Mouse (Mus musculus): Measurements from ENCODE around the gene Igsf23.
"Not testable (repeated sequence)": the region's sequence is repeated elsewhere in the genome, so short reads cannot be mapped to it uniquely, and the experiment has no call there.

Gene Igsf23

DNA sequence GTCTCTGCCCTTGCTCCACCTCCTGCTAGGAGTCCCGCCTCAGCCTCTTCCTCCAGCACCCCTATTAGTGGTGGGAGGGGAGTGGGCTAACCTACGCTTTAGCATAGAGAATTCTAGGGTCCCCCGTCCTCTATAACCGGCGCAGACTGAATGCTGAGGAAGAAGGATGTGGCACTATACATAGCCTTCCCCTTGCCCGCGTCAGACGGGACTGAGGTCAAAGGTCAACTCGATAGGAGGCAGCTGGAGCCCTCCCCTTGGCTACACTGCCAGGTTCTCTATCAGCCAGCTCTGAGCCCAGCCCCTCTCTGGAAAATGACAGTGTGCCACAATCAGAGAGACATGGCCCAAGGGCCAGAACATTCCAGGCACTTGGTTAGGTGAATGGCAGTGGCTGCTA is at the start of gene Igsf23:
Gene Igsf23 (minus strand): TSS at position 168 of the 400 bp plus-strand sequence.
- in situ Hi-C loops (cut with MboI, MseI): no loop called here

DNA sequence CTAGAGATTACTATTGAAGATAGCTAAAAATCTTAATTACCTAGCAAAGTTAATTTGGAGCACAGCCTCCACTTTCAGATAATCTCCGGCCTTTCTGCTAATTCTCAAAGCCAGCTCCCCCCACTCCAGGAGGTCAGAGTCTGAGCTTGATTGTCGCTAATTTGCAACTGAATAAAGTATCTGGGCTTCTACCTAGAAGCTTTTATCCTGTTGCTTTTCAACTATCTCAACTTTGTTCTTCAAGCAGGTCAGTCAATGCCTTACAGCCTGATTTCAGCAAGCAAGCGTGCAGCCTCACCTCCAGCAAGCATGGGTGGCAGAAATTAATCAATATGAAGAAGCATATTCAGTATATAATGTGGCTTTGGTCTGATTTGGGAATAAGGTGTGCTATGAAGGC is 46.2 kb upstream of the Igsf23 start:
- in situ Hi-C loops (cut with MboI, MseI): not testable (repeated sequence)

DNA sequence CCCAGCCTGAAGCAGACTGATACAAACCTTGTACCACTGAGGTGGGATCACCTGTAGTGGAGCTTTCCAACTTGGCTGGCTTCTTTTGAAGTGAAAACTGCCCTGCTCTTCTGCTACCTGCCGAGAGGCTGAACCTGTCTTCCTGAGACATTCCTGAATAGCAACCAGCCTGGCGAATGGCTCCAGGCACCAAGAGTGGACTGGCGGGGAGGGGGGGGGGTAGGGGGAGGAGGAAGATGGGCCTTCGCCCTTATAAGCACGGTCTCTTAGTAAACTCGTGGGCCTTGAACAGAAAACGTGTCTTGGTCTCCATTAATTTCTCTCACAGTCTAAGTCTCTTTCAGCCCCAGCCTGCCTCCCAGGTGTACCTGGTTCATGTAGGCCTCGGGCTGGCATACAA is 40.6 kb upstream of the Igsf23 start, which contains the start of gene Nlrp9b:
Gene Nlrp9b (plus strand): TSS at position 301 of the 400 bp plus-strand sequence.
- in situ Hi-C loops (cut with MboI, MseI): not testable (repeated sequence)

DNA sequence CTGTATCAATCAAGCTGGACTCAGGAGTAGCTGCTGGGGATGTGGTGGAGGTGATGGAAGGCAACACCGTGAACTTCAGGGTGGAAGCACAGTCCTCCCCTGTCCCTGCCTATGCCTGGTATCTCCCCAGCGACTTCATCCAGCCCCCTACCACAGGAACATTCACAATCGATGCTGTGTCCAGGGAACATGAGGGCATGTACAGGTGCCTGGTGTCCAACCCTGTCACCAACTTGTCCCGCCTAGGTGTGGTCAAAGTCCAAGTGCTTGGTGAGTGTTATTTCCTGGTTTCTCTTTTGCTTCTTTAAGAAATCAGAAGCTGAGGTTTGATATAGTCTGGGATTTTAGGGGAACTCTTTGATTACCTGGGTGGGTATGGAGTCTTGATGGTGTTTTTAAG is 21.0 kb upstream of the Igsf23 start:
- in situ Hi-C loops (cut with MboI, MseI): loop anchor here (5.0 kb wide), 1 partner anchor 1159 kb away; no protein-coding TSS in a partner anchor

DNA sequence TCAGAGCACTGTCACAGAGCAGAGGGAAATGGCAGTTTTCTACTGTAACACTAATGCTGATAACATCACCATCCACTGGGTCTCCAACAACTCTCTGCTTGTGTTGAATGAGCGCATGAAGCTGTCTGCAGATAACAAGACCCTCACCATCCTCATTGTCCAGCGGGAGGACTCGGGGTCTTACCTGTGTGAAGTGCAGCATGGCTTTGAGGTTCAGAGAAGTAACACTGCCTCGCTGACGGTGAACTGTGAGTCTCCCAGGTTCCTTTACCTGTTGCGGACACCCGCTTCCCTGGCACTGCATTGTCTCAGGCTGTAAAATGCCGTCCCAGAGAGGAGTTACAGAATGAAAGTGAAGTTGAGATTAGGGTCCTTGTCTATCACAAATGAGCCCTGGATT is 19.6 kb upstream of the Igsf23 start:
- in situ Hi-C loops (cut with MboI, MseI): loop anchor here (5.0 kb wide), 1 partner anchor 1158 kb away; no protein-coding TSS in a partner anchor

DNA sequence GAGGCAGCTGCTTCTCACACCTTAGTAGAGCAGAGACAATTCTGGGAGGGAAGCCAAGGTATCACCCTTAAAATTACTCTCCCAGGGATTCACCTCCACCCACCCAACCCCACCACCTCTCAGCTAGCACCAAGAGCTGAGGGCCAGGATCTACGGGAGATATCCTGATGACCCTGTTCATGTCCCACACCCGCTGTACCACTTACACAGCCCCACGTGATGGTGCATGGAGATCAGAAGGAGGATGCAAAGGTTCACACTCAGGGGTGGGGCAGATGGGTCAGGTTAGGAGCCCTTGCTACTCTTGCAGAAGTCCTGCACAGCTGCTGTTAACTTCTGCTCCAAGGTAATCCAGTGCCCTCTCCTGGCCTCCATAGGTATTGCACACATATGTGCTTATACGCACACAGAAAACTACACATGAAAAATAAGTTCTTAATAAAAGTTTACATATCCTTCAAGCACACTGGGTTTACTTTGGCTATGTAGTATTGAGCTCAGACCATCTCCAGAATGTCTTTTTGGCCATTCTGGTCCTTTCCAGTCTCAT is 19.1 kb upstream of the Igsf23 start:
- in situ Hi-C loops (cut with MboI, MseI): loop anchor here (5.0 kb wide), 1 partner anchor 1157 kb away; no protein-coding TSS in a partner anchor

DNA sequence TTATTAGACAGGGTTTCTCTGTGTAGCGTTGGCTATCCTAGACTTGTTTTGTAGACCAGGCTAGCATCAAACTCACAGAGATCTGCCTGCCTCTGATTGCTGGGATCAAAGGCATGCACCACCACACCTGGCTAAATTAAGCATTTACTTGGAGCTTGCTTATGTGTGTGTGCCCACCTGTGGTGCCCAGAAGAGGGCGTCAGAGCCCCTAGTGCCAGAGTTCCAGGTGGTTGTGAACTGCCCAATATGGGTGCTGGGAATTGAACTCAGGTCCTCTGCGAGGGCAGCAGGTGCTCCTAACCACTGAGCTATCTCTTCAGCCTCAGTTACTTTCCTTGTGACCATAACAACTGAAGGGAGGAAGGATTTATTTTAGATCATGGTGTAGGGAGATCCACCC is 18.6 kb upstream of the Igsf23 start:
- in situ Hi-C loops (cut with MboI, MseI): no loop called here

DNA sequence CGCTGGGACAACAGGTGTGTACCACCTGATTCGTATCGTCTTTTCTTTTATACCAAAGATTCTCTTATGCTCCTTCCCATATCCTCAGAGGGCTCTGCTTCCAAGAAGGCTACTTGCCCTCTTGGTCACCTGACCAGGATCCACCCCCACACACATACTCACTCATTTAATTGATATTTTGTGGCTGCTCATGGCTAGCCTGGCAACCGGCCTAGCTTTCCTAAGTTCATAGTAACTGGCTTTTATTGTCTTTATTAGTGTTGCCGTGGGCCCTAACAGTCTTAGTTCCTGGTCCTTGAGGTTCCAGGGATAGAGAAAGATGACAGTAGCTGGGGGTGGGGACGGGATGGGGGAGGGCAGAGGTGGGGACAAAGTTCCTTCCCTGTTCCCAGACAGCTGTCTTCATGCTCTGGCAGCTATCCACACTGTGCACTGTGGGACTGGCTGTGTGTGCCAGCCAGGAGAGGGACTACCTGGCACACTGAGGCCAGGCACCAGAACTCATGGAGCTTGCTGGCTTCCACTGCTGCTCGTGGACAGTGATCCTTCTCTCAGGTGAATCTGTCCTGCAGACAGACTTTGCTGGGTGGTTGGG is 14.5 kb upstream of the Igsf23 start, which contains the start of gene Ceacam20:
Gene Ceacam20 (plus strand): TSS at position 428 of the 595 bp plus-strand sequence.
- in situ Hi-C loops (cut with MboI, MseI): no loop called here

DNA sequence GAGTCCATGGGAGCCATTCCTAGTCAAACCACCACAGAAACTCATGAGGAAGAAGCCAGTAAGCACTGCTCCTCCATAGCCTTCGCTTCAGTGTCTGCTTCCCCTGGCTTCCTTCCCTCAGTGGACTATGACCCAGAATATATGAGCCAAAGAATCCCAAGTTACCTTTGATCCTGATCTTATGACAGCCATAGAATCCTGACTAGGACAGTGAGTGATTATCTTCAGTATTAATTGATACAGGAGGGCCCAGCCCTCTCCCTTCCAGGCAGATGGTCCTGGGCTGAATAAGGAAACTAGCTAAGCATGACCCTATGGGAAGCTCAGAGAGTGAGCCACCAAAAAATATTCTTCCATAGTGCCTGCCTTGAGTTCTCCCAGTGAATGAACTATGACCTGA is 11.9 kb upstream of the Igsf23 start:
- in situ Hi-C loops (cut with MboI, MseI): no loop called here

DNA sequence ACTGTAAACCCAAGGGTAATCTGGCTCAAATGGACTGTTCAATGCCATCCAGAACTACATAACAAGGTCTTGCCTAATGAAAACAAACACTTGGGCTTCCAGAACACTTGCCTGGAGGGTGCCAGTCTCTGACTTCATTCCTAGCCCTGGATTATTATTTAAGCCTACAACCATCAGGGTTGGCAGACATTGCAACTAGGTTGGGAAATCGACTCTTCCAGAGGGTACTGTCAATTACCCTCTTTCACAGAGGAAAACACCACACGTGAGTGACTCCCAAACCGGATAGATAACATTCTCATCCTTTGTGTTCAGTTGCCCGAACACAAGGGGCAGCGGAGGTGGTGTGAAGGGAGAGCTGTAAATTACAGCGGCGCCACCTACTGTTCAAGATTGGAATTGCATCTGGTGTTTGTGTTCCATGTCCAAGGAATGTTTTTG is 5.8 kb upstream of the Igsf23 start:
- in situ Hi-C loops (cut with MboI, MseI): loop anchor here (5.0 kb wide), 1 partner anchor 44 kb away; no protein-coding TSS in a partner anchor

DNA sequence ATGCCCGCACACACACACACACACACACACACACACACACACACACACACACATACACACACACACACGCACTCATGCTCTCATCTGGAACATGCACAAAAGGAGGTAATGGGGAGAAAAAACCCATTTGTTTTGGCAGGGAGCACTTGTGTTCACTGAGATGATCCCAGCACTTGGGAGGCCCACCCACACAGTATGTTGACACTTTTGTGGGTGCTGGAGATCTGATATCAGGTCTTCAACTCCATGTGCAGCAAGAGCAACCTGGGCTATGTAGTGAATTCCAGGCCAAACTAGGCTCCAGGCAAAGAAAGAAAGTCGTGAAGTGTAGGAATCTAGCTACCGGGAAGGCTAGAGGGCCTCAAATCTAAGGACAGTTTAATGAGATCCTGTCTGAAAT is 5.3 kb upstream of the Igsf23 start:
- in situ Hi-C loops (cut with MboI, MseI): loop anchor here (5.0 kb wide), 1 partner anchor 44 kb away; no protein-coding TSS in a partner anchor

DNA sequence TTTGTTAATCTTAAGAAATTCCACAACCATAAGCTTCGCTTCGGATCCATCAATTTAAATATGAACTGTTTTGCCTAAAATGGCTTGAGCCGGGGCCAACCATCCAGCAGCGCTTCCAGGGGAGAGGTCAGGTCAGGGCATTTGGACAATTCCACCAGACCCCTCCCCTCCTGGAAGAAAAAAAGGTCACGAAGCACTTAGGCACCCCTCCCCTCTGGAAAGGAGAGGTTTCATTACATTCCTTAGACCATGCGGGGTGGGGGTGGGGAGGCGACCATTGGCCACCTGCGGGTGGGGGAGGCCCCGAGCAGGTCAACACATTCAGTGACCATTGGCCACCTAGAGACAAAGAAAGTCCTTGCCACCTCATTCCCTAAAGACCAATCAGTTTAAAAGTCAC is 2.5 kb upstream of the Igsf23 start:
- in situ Hi-C loops (cut with MboI, MseI): no loop called here

DNA sequence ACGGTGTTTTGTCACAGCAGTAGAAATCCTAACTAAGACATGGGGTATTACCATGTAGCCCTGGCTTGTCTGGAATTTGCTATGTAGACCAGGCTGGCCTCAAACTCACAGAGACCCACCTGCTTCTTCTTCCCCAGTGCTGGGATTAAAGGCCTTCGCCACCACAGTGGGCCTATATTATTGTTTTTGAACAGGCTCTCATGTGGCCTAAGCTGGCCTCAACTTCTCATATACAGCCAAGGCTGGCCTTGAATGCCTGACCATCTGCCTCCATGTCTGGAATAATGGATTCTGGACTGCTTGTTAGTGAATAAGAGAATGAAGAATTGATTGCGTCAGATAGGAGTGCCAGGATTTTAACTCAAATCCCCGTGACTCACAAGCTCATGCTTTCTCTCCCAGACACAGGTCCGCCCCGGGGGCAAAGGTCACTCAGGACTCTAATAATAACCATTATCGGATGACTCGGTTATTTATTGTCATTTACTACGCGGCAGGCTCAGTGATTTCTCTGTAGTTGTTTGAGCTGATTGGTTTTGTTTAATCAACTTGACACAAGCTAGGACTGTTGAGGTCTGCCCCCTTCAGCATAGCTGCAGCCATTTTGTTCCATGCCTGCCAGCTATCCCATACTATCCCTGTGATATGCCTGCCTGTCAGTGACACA is 1.9 kb upstream of the Igsf23 start:
- in situ Hi-C loops (cut with MboI, MseI): no loop called here

DNA sequence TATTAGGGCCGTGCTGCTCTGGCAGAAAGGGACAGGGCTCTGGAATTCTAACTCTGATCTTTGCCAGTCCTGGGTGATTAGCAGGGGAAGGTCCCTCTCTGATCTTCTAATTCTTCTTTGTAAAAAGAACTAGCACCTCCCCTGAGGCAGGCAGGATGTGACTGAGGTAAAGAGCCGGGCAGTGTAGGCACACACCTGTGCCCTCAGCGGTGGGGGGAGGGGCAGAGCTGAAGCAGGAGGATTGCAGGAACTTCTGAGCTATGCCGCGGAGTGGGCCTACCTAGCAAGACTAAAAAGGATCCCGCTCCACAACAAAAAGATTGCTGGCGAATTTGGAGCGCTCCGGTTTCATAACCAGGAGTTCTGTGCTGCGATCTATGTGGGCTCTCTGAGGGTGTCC is 560 bp downstream of the Igsf23 start:
- in situ Hi-C loops (cut with MboI, MseI): loop anchor here (10.0 kb wide), 1 partner anchor 625 kb away; no protein-coding TSS in a partner anchor

DNA sequence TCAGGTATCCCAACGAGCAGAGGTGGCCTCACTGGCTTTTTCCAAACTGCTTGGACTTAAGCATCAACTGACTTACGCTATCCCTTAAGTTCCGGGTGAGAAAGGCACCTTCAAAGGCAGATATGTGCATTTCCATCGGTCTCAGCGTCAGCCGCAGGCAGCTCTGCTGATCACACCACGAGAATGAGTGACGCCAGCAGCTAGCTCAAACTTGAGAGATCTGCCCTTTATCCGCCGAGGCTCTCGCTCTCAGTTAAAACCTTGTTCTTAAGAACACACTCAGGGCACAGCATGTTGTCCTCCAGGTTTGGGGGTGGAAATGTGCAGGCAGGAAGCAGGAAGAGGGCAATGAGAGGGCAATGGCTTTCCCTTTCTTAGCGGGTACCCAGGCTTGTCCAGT is 1.6 kb downstream of the Igsf23 start:
- in situ Hi-C loops (cut with MboI, MseI): loop anchor here (10.0 kb wide), 1 partner anchor 624 kb away; no protein-coding TSS in a partner anchor

DNA sequence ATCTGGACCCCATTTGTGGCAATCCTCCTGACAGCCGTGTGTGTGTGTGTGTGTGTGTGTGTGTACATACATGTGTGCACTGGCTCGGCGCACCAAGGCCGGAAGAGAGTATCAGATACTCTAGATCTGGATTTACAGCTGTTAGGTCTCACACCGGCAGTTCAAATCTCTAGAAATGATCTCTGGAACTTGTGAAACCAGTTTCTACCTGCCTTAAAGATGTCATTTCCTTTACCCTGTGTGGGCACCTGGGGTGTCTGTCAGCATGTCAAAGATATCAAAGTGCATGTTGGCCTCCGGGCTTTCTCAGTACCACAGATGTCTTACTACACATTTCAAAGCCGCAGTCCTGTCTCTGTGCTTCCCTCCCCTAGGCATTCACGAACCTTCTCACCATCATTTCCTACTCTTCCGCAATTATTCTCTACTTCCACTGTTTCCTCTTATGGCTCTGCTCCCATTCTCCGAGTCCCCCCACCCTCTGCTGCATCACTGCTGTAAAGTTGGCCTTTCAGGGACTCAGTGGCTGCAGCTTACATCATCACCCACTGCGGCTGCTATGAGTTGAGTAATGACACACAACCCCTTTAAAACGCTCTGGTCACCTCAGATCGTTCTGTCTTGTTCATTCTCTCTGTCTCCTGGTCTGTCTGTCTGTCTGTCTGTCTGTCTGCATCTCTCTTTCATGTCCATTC is 4.6 kb downstream of the Igsf23 start:
- in situ Hi-C loops (cut with MboI, MseI): loop anchor here (10.0 kb wide), 1 partner anchor 621 kb away; no protein-coding TSS in a partner anchor

DNA sequence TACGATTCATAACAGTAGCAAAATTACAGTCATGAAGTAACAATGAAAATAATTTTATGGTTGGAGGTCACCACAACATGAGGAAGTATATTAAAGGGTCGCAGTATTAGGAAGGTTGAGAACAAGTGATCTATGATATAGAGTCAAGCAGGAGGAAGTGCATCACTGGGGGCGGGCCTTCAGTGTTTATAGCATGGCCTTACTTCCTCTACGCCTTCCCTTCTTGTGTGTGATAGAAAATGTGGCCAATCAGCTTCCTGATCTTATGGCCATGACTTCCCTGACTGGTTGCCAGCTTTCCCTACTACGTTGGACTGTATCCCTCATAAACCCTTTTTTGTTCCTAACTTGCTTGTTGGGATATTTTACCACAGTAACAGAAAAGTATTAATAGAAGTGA is 5.4 kb downstream of the Igsf23 start:
- in situ Hi-C loops (cut with MboI, MseI): loop anchor here (10.0 kb wide), 1 partner anchor 620 kb away; no protein-coding TSS in a partner anchor

DNA sequence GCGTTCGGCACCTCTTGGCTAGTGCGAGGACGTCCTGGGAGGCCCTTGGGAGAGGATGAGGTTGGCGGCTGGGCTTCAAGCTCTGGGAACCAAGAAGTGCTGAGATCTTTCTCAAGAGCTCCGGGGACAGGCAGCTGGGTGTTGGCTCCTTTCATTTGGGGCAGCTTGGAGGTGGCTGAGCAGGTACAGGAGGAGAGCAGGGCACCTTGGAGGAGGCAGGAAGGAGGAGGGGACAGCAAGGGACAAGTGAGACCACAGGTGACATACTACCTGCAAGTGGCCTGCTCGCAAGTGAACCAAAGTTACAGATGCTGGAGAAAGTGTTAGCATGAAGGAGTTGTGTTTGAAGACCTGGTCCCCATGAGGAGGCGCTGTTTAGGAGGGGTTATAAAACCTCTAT is 5.8 kb downstream of the Igsf23 start:
- in situ Hi-C loops (cut with MboI, MseI): loop anchor here (10.0 kb wide), 1 partner anchor 620 kb away; no protein-coding TSS in a partner anchor

DNA sequence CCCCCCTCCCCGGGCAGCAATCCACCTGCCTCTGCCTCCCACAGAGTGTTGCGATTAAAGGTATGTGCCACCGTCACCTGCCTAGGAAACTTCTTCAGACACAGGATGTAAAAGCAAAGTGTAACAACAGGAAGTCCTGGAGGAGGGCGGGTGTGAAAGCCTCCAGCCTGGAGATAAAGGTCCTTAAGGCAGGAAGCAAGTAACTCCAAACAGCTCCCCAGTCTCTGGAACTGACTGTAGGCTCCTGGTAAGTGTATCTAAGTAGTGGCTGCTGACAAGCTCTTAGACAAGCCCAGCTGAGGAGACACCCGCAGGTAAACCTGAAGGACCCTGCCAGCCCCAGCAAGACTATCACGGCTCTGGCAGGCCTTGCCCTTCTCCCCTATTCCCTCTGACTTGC is 10.3 kb downstream of the Igsf23 start:
- in situ Hi-C loops (cut with MboI, MseI): loop anchor here (10.0 kb wide), 1 partner anchor 615 kb away; no protein-coding TSS in a partner anchor

DNA sequence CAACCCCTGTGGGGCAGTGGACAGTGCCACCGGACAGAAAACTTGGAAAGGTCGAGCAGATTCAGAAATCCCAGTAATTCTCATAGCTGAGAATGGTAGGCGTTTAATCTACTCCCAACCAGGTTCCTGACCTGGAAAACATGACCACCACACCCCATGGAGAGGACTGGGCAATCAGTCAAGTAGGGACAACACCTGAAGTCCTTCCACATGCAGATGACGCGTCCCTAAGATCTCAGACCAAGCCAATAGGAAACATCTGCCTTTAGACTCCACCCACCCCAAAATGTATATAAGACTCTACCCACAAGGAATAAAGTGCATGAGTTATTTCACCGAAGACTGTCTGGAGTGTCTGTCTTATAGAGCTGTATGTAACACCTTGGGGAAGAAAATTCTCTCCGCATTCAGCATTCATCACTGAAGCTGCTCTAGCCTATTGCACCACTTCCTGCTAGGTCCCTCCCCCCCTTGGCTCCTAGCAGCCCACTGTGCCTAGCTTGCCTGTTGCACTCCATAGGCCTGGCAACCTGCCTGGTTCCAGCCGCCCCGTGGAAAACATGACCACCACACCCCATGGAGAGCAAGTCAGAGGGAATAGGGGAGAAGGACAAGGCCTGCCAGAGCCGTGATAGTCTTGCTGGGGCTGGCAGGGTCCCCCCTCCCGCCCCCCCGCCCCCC is 10.9 kb downstream of the Igsf23 start:
- in situ Hi-C loops (cut with MboI, MseI): loop anchor here (10.0 kb wide), 1 partner anchor 615 kb away; no protein-coding TSS in a partner anchor

DNA sequence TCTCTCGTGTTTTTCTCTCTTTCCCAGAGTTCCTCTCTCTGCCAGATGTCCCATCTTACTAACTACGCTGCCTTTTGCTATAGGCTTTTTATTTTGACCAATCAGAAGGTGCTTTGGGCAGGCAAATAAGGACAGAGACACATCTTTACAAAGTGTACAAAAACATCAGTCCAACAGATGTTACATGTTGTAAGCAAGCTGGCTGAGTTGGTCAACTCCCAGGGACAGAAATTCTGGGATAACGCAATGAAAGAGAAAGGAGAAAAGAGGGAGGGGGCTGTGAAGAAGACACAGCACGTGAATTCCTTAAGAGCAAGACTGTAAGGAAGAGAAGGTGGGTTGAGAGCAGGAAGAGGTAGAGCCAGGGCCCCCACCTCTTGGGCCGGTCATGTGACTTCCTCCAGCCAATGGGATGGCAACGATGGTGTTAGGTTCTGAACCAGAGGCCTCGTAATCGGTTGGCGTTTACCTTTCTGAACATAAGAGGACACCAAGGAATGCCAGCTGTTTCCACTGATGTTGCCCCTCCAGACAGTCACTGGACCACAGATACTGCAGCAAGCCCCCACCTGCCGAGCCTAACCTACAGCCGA is 13.2 kb downstream of the Igsf23 start:
- in situ Hi-C loops (cut with MboI, MseI): no loop called here
